Comparison of ENCODE assay signal across 13 mouse cellular contexts in the genomic region with DNA sequence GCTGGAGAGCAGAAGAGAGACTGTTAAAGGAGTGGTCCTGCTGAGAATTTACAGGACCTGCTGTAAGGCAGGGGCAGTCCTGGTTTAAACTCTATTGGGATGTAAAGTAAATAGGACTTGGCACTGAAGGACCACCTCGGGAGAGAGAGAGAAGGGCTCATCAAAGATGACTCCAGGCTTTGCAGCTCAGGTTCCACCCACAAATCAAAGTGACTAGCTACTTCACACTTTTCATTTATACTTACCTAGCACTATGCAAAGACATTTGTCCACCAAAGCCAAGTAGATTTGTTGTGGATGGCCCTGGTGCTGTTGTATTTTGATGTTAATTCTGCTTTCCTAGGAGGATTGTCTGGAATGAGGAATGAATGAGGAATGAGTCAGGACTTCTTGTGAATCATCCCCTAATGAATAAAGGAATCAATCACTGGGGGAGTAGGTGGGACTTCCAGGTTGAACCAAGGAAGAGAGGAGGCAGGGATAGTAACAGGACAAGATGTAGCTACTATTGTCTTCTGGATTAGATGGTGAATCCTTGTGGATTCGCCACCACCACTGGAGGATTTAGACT.
"Had no signal": no experiment of that assay in that cellular context is flagged by ENCODE, and none has a peak within 500 bp of the region (broad histone marks: within the 10 kb centered on the region; RNA-seq: fewer than 3 reads in every experiment).

No protein-coding gene starts in this region.

- H3K27ac ChIP-seq: layer of hippocampus, adult 2 months; limb, embryonic 13.5 days; liver, embryonic 14.5 days; neural tube, embryonic 12.5 days; stomach, embryonic 15.5 days had no signal

- H3K9me3 ChIP-seq: limb, embryonic 13.5 days; neural tube, embryonic 12.5 days; stomach, embryonic 15.5 days had no signal

- H3K36me3 ChIP-seq: limb, embryonic 13.5 days; neural tube, embryonic 12.5 days; stomach, embryonic 15.5 days had no signal

- H3K4me3 ChIP-seq: layer of hippocampus, adult 2 months; limb, embryonic 13.5 days; neural tube, embryonic 12.5 days; stomach, embryonic 15.5 days had no signal

- H3K4me2 ChIP-seq: limb, embryonic 13.5 days; neural tube, embryonic 12.5 days; stomach, embryonic 15.5 days had no signal

- H3K27me3 ChIP-seq: limb, embryonic 13.5 days; neural tube, embryonic 12.5 days; stomach, embryonic 15.5 days had no signal

- H3K4me1 ChIP-seq: limb, embryonic 13.5 days; neural tube, embryonic 12.5 days; stomach, embryonic 15.5 days had no signal

- DNase-seq: kidney, postnatal 10 days; kidney, postnatal 4 days; left cerebral cortex, postnatal 4 days; lung, adult 18-20 months; midbrain, embryonic 14.5 days; retina, postnatal 1 day; thymus, adult 2 months; thymus, postnatal 36 days had no signal

- H3K9ac ChIP-seq: limb, embryonic 13.5 days; liver, embryonic 14.5 days; neural tube, embryonic 12.5 days; stomach, embryonic 15.5 days had no signal
